Mouse (Mus musculus) CH12.LX (cell line): ENCODE data around the gene Mdh1. TPM values are rescaled to one million over a fixed set of nuclear protein-coding genes. Genes with fewer than 3 reads are reported as not detected.

Experiments
- DNase-seq: peaks from one replicate; pipeline ENCODE4 v3.0.0-alpha.2; 2013; ENCODE audit errors: extremely low read depth
- H3K27ac ChIP-seq: 2 replicates; pipeline ENCODE4 v1.5.1; 2012; ENCODE audit warnings: low read depth, mild to moderate bottlenecking, control low read depth, moderate library complexity; ENCODE audit not compliant: insufficient read depth
- H3K27me3 ChIP-seq: replicated peaks from 2 replicates; pipeline ENCODE3; 2012; ENCODE audit warnings: inconsistent platforms
- H3K36me3 ChIP-seq, 2 experiments: replicated peaks in 1 of 2; 2 replicates each; pipeline versions ENCODE3 to v1.6.1; 2012; ENCODE audit warnings: inconsistent platforms in 1 of 2, low read length in 1 of 2, mild to moderate bottlenecking in 1 of 2, mixed read lengths in 1 of 2, moderate library complexity in 1 of 2; ENCODE audit not compliant: control insufficient read depth in 1 of 2, insufficient read depth in 1 of 2
- H3K4me1 ChIP-seq, 2 experiments: 2 replicates each; pipeline ENCODE4 v1.6.1; 2012; ENCODE audit warnings: inconsistent platforms in 1 of 2, moderate library complexity in 1 of 2; ENCODE audit not compliant: insufficient read depth in 2 of 2, control insufficient read depth in 1 of 2
- H3K4me2 ChIP-seq: 2 replicates; pipeline ENCODE4 v1.6.1; 2012; ENCODE audit warnings: low read depth, mild to moderate bottlenecking, control low read depth; ENCODE audit not compliant: poor library complexity, insufficient read depth, severe bottlenecking
- H3K4me3 ChIP-seq, 3 experiments: fragments of 150-350 bp in 1 of 3; sonication (generic) in 1 of 3; replicated peaks in 1 of 3; 2 replicates each; pipeline versions ENCODE3 to v1.5.1; 2011 to 2012; ENCODE audit warnings: low read depth in 2 of 3, low read length in 2 of 3, mild to moderate bottlenecking in 2 of 3, moderate library complexity in 2 of 3, control low read depth in 1 of 3, improper control_type of control experiment in 1 of 3, inconsistent platforms in 1 of 3, mixed read lengths in 1 of 3; ENCODE audit not compliant: poor library complexity in 1 of 3
- H3K79me2 ChIP-seq: replicated peaks from 2 replicates; pipeline ENCODE4 v1.6.1; 2012; ENCODE audit warnings: mild to moderate bottlenecking, moderate library complexity; ENCODE audit not compliant: control insufficient read depth, poor library complexity, insufficient read depth, severe bottlenecking; ENCODE audit errors: extremely low read depth
- H3K9ac ChIP-seq: 2 replicates; pipeline ENCODE4 v1.6.1; 2012; ENCODE audit warnings: low read depth, mild to moderate bottlenecking, control low read depth, moderate library complexity; ENCODE audit not compliant: insufficient read depth
- H3K9me3 ChIP-seq: replicated peaks from 2 replicates; pipeline ENCODE3; 2012; ENCODE audit warnings: low read length, inconsistent platforms, mixed read lengths
- ELF1 ChIP-seq: IDR thresholded peaks from 2 replicates; pipeline ENCODE4 v1.6.1; 2014; ENCODE audit warnings: low read depth, mild to moderate bottlenecking, inconsistent platforms, low read length, improper control_type of control experiment
- JUND ChIP-seq: conservative IDR thresholded peaks from 2 replicates; pipeline ENCODE4 v1.6.1; 2011; ENCODE audit warnings: low read depth, low read length, improper control_type of control experiment
- KAT2A ChIP-seq: IDR thresholded peaks from 2 replicates; pipeline ENCODE4 v1.6.1; 2012; ENCODE audit warnings: low read length, improper control_type of control experiment, inconsistent platforms; ENCODE audit not compliant: insufficient replicate concordance
- MEF2A ChIP-seq: IDR thresholded peaks from 2 replicates; pipeline ENCODE4 v1.6.1; 2014; ENCODE audit warnings: low read depth, mild to moderate bottlenecking, inconsistent platforms, low read length, improper control_type of control experiment, borderline replicate concordance
- MXI1 ChIP-seq: IDR thresholded peaks from 2 replicates; pipeline ENCODE4 v1.6.1; 2011; ENCODE audit warnings: mild to moderate bottlenecking, low read depth, low read length, improper control_type of control experiment
- MYC ChIP-seq: IDR thresholded peaks from 2 replicates; pipeline ENCODE4 v1.6.1; 2011; ENCODE audit warnings: low read depth, mild to moderate bottlenecking, improper control_type of control experiment, low read length
- NELFE ChIP-seq: IDR thresholded peaks from 2 replicates; pipeline ENCODE4 v1.6.1; 2011; ENCODE audit warnings: low read depth, low read length, improper control_type of control experiment
- PAX5 ChIP-seq: IDR thresholded peaks from 2 replicates; pipeline ENCODE4 v1.6.1; 2012; ENCODE audit warnings: low read length, inconsistent platforms, mixed read lengths
- POLR2A ChIP-seq: IDR thresholded peaks from 2 replicates; pipeline ENCODE4 v1.6.1; 2011; ENCODE audit warnings: low read depth, mild to moderate bottlenecking, improper control_type of control experiment, low read length
- RAD21 ChIP-seq: IDR thresholded peaks from 2 replicates; pipeline ENCODE4 v1.6.1; 2011; ENCODE audit warnings: low read depth, mild to moderate bottlenecking, low read length, improper control_type of control experiment, moderate library complexity
- SMC3 ChIP-seq: IDR thresholded peaks from 2 replicates; pipeline ENCODE4 v1.6.1; 2011; ENCODE audit warnings: low read depth, low read length, improper control_type of control experiment
- TCF12 ChIP-seq: IDR thresholded peaks from 2 replicates; pipeline ENCODE4 v1.6.1; 2014; ENCODE audit warnings: low read depth, mild to moderate bottlenecking, inconsistent platforms, low read length, improper control_type of control experiment
- ZC3H11A ChIP-seq: IDR thresholded peaks from 2 replicates; pipeline ENCODE4 v1.6.1; 2012; ENCODE audit warnings: low read depth, mild to moderate bottlenecking, inconsistent platforms, low read length, improper control_type of control experiment
- ZKSCAN1 ChIP-seq: IDR thresholded peaks from 2 replicates; pipeline ENCODE4 v1.6.1; 2012; ENCODE audit warnings: low read depth, inconsistent platforms, low read length, improper control_type of control experiment, borderline replicate concordance
- ZMIZ1 ChIP-seq: IDR thresholded peaks from 2 replicates; pipeline ENCODE4 v1.6.1; 2012; ENCODE audit warnings: low read depth, mild to moderate bottlenecking, inconsistent platforms, low read length, improper control_type of control experiment
- dilution Hi-C: fragments of 300-500 bp; cut with MboI; formaldehyde crosslinking; loops from 2 replicates; pipeline ENCODE4 v1.14.3; 2020; ENCODE audit warnings: low sequenced_read_pairs; ENCODE audit not compliant: extremely low pct_unique_long_range_greater_than_20kb, extremely low pct_ligation_motif_present
- in situ Hi-C: fragments of 300-500 bp; cut with MboI; formaldehyde crosslinking; loops from 3 replicates; pipeline ENCODE4 v1.14.3; 2019; ENCODE audit warnings: low sequenced_read_pairs, low pct_ligation_motif_present, low pct_unique_long_range_greater_than_20kb, mixed read lengths
- polyA plus RNA-seq: library from polyadenylated mRNA; unstranded; fragments of >175 nt; gene quantifications from 2 replicates; pipeline ENCODE4 v1.2.1, GENCODE M21; 2012; ENCODE audit warnings: low read depth; ENCODE audit not compliant: insufficient read length
- total RNA-seq, 2 experiments: library from RNA; depleted of rRNA; stranded (reverse); fragments of 300-350 nt in 1 of 2; fragments of >200 nt in 1 of 2; gene quantifications; 2 replicates each; pipeline ENCODE4 v1.2.3; 2012 to 2014

Mdh1 gene
- total and polyA plus RNA-seq, 3 experiments = 233 to 440 (median 385) TPM

DNA sequence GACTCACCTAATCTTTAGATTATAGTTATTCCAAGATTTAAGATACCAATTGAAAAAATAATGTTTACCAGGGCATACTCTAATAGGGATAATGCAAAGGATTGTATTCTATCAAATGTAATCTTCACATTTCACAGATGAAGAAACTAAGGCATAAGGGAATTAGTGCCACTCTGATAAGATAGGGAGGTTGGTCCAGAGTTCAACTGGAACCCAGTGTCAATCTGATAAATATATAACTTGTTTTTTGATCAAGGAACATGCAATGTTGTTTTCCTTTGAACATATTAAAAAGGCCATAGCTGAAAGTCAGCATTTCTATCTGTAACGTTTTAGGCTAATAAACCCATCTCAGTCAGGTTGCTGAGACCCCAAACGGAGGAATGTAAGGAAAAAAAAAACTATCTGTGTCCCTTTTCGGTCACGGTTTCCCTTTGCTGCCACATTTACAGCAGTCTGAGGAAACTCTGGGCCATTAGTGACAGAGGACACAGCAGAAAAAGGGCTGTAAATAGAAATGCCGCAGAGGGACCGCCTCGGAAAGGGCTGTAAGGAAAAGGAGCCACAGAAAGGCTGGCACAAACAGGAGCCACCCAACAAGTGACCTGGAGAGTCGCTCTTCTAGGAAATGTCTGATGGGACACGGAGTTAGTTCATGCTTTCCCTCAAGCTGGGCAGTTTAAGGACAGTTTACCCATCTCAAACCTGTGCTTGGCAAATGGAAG lies 7.3 kb downstream of the Mdh1 start:
- dilution Hi-C loops (no loop called here), in situ Hi-C loops (no loop called here)
- no peaks in the 10 kb centered on the region for H3K9me3 ChIP-seq
- H3K9ac ChIP-seq = no peak overlapping the region
- no peak overlapping the region for H3K4me2 ChIP-seq
- TF ChIP-seq ZMIZ1 = no peak
- H3K36me3 ChIP-seq = peaks cover 35 to 63% of the 10 kb centered on the region in 2 experiments
- H3K27me3 ChIP-seq = no peaks in the 10 kb centered on the region
- peaks cover 0 to 57% of the 10 kb centered on the region in 2 experiments; a peak in 3 of 4 replicates for H3K4me1 ChIP-seq
- H3K79me2 ChIP-seq = peaks cover 22% of the 10 kb centered on the region
- DNase-seq = no peak
- no peak overlapping the region for H3K27ac ChIP-seq
- H3K4me3 ChIP-seq = no peak overlapping the region

DNA sequence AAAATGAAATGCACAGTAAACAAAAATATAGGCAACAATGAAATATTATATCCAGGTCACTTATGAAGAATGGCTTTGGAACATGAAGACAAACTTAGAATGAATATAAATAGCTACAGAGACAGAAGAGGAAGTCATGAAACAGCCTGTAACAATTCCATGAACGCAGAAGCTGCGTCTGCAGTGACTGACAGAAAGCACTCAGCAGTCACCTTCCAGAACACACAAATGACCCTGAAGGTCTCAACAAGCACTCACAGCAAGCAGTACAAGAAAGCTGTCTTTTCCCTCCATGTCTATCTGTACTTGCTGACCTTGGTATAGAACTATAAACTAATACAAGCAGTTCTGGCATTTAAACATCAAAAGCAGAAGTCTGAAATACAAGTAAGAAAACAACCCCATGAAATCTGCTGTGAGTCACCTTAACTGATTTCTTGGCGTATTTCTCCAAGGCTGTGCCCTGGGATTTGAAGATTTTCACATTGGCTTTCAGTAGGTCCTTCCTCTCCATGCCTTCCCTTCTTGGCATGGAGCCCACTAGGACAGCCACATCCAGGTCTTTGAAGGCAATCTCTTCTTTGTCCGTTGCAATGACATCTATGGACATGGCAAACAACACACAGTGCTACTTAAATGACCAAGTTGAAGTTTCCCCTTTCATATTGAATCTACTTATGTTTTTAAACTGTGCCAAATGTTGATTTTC lies 8.4 kb downstream of the Mdh1 start:
- Histone ChIP-seq H3K27me3 (no peaks in the 10 kb centered on the region), H3K9me3 (no peaks in the 10 kb centered on the region), H3K27ac (no peak overlapping the region), H3K4me2 (no peak overlapping the region), H3K36me3 (peaks cover 46 to 74% of the 10 kb centered on the region in 2 experiments), H3K79me2 (peaks cover 15% of the 10 kb centered on the region), H3K4me3 (no peak overlapping the region), H3K4me1 (peaks cover 0 to 50% of the 10 kb centered on the region in 2 experiments; a peak in 3 of 4 replicates), H3K9ac (no peak overlapping the region)
- dilution Hi-C loops = no loop called here
- in situ Hi-C loops = no loop called here
- DNase-seq = no peak
- TF ChIP-seq MEF2A (no peak), SMC3 (no peak), ZC3H11A (no peak), PAX5 (no peak), MXI1 (no peak), NELFE (no peak), POLR2A (no peak), RAD21 (no peak), TCF12 (no peak), JUND (no peak), ZMIZ1 (no peak), MYC (no peak), ZKSCAN1 (no peak), ELF1 (no peak), KAT2A (no peak)
